Mouse (Mus musculus) gastrocnemius, postnatal 36 days (tissue): ENCODE data around the gene Itga2. TPM values are rescaled to one million over a fixed set of nuclear protein-coding genes. Genes with fewer than 3 reads are reported as not detected.

Source experiments
- DNase-seq, 2 experiments: peaks; one replicate each; pipeline ENCODE4 v3.0.0; 2022
- intact Hi-C: fragments of 180-260 bp; cut with DNase I; formaldehyde crosslinking; loops from one replicate; pipeline ENCODE4 v1.15.1; 2025
- total RNA-seq, 2 experiments: library from RNA; stranded (reverse); gene quantifications; 2 replicates each; pipeline ENCODE4 v1.2.3; 2021

Gene Itga2
- total RNA-seq, 2 experiments from 2014 or later, result 0.74 to 0.79 TPM

DNA sequence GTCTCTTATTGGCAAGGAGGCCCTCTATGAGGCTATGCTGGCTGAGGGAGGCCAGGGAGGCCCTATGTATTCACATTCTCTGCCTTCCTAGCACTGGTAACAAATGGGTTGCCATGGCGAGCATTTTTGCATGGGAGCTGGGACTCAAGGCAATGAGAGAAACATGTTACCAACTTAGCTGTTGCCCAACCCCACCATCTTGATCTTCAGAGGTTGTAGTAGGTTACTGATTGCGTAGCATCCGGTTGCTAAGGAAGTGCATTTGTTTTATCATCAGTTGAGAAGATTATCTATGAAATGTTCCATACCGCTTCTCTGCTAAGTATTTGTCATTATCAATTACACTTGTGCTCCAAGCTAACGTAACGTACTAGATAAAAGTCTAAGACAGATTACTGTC lies 44.2 kb downstream of the Itga2 start:
- DNase-seq, result no peak
- intact Hi-C loops, result no loop called here

- intact Hi-C loops, result no loop called here
- no peak for DNase-seq
Measured at GRCm38 (mm10) chr13:114887293-114887692, 44.6 kb downstream of the Itga2 start.

DNA sequence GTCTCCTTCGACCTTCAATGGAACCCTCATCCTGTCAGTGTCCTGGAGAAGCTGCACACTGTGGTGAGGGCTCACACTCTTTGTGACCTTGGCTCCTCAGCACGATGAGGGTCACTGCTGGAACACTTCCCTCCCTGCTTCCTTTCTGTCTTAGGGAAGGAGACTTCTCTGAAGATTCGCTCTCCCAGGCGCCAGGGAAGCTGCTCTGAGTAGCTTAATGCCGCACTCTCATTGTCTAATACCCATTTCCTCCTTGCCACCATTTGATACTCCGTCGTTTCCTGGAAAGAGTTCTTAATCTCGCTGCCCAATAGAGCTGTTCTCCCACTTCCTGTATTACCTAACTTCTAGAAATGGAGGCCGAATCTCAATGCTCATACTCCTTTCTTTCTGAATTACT lies 46.7 kb downstream of the Itga2 start:
- intact Hi-C loops, result no loop called here
- DNase-seq, result no peak

GRCm38 (mm10) chr13:114878667-114879066 lies 53.2 kb downstream of the Itga2 start:
- intact Hi-C loops, result no loop called here
- DNase-seq, result no peak

GRCm38 (mm10) chr13:114876005-114876520 lies 55.8 kb downstream of the Itga2 start:
- intact Hi-C loops, result no loop called here
- no peak for DNase-seq

DNA sequence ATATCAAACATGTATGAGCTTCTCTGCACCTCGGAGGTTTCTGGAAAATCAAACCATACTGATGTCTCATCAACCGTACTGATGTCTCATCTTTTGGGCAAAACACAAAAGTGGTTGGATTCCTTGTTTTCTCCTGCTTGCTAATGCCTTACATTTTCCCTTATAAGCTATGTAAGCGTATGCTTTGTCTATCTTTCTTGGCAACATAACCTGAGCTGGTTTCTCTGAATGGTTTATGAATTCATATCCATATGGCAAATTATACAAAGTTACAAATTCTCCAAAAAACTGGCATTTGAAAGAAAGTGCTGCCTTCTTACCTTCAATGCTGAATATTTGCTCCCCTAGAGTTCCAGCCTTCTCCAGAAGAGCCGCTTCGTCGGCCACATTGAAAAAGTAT lies 57.2 kb downstream of the Itga2 start:
- DNase-seq, result no peak
- intact Hi-C loops, result no loop called here

- DNase-seq, result no peak
- intact Hi-C loops, result no loop called here
Measured at GRCm38 (mm10) chr13:114857525-114857924, 74.4 kb downstream of the Itga2 start.

- DNase-seq, result no peak
- intact Hi-C loops, result no loop called here
Measured at GRCm38 (mm10) chr13:114856269-114856627, 75.7 kb downstream of the Itga2 start.

GRCm38 (mm10) chr13:114855573-114856268 lies 76.2 kb downstream of the Itga2 start:
- DNase-seq, result peak; percentile 25 to 51
- intact Hi-C loops, result no loop called here

- DNase-seq, result no peak
- intact Hi-C loops, result no loop called here
Measured at GRCm38 (mm10) chr13:114854428-114854827, 77.5 kb downstream of the Itga2 start.

- intact Hi-C loops, result no loop called here
- no peak for DNase-seq
Measured at GRCm38 (mm10) chr13:114854023-114854422, 77.9 kb downstream of the Itga2 start.

- no peak for DNase-seq
- intact Hi-C loops, result no loop called here
Measured at GRCm38 (mm10) chr13:114853152-114853551, 78.7 kb downstream of the Itga2 start.

GRCm38 (mm10) chr13:114852264-114853111 lies 79.4 kb downstream of the Itga2 start:
- DNase-seq, result no peak

DNA sequence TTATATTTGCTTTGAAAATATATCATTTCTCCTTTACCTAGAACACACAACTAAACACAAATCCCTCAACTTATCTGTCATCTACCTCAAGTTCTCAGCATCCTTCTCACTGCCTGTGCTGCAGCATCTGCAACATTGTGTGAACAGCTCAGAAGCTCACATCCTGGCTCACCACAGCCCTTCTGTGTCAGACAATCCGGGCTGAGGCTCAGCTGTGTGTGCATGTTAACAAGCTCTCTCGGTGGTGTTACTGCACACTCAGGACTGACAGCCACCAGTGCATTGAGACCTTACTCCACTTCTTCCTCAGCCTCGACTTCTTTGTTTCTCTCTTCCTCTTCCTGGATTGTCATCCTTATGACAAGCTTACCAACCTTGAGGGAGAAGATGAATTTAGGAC lies 83.0 kb downstream of the Itga2 start:
- DNase-seq, result no peak
- intact Hi-C loops, result no loop called here

More at GRCm38 (mm10) chr13:114852264-114853111, 79.4 kb downstream of the Itga2 start:
- intact Hi-C loops, result no loop called here

DNA sequence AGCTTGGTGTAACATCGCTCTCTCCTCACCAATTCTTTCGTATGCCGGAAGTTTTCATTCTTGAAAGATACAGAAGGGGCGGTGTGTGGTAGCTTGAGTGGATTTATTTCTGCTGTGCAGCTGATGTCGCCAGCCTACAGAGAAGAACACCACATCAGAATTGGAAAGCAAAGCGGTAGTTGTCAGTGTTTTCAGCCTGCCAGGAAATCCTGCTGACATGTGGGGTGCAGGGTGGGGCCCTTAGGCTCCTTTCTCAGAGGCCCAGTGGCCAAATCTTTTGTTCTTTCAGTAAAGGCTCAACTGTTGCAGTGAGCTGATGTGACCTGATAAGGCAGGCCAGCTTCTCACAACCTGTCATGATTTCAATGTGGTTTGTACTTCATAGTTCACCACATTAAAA lies 86.1 kb downstream of the Itga2 start:
- intact Hi-C loops, result no loop called here
- DNase-seq, result no peak

DNA sequence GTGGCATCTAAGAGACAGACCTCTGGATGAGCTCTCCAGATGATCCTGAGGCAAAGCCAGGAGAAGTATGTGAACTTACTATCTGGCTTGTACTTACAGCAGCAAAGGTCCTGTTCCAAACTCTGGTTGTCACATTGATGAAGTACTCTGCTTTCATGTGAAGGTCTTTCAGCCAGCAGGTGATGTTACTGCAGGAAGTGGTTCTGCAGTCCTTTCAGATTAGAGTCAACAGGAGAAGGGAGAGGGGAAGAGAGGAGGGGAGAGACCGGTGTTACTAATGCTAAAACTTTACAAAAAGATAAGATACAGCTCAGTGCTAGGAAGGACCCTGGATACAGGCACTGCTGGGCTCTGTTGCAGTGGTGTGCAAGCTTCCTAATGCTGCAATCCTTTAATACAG lies 88.6 kb downstream of the Itga2 start:
- intact Hi-C loops, result no loop called here
- no peak for DNase-seq

DNA sequence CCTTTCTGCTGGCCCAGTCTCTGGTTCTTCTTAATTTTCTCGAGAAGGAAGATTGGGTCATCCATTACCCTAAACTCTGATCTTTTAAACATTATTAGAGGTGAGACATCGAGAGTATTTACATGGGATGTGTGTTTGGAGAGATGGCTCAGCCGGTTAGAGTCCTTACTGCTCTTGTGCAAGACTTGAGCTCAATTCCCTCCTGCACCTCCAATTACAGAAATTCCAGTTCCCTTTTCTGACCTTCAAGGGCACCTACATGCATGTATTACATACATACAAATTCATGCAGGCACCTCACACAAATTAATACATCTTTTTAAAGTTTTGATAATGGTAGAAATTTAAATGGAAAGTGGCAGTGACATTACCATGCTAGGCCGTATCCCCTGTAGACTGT lies 91.4 kb downstream of the Itga2 start:
- DNase-seq, result no peak
- intact Hi-C loops, result no loop called here

- intact Hi-C loops, result loop anchor here (10.0 kb wide), 1 partner anchor 256 kb away; the partner anchor contains the start of gene Pelo
Measured at GRCm38 (mm10) chr13:114839098-114839497, 92.8 kb downstream of the Itga2 start.

DNA sequence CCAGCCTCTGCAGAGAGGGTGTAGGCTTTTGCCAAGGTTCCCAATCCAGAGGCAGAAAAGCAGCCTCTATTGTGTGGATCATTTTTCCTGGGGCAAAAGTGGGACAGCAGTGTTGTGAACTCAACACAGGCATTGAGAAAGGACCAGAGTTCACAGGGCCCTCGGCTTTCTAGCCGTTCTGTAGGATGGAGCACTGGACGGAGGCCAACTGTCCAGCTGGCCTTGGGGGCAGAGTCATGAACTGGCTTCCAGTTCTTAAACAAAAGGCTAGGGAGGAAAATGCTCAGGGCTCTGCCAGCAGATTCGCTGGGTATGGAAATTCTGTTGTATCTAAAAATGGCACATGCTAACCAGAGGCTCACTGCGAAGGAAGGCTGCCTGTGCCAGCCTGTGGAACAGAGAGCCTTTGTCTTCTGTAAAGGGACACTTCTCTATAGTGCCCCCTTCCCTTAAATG lies 93.3 kb downstream of the Itga2 start:
- intact Hi-C loops, result loop anchor here (10.0 kb wide), 1 partner anchor 256 kb away; the partner anchor contains the start of gene Pelo
- DNase-seq, result peak; percentile 36 to 42

More at GRCm38 (mm10) chr13:114839098-114839497, 92.8 kb downstream of the Itga2 start:
- no peak for DNase-seq

- no peak for DNase-seq
- intact Hi-C loops, result loop anchor here (10.0 kb wide), 1 partner anchor 258 kb away; the partner anchor contains the start of gene Pelo
Measured at GRCm38 (mm10) chr13:114837061-114837460, 94.8 kb downstream of the Itga2 start.

DNA sequence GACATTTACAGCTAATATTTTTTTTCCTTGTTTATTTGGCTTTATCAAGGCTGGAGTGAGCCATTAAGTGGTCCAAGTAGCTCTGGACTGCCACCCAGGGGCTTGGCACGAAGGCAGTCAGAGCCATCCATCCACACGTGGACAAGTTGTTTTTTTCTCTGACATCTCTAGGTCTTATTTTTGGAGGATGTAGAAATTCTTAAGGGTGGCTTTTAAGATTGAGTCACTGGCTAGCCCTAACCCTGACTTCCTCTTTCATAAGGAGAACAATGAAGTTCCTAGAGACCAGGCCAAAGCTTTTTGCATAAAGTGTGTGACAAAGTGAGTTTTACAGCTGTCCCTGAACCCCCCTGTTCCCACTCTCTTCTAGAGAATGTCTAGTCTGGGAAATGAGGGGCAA lies 97.3 kb downstream of the Itga2 start:
- intact Hi-C loops, result loop anchor here (5.0 to 10.0 kb wide), 2 partner anchors 98 to 260 kb away; partner anchors contain the start of genes Itga2 and Pelo
- DNase-seq, result no peak
